Mouse (Mus musculus) right cerebral cortex, adult 2 months (tissue): ENCODE measurements around the gene Bnip1.

Experiments
- DNase-seq, 2 experiments: peaks; one replicate each; pipeline ENCODE4 v3.0.0; 2021 to 2022; ENCODE audit warnings: low spot score in 2 of 2

Bnip1 gene

GRCm38 (mm10) chr17:26793068-26793765 is 12.4 kb downstream of the Bnip1 start:
- no peak for DNase-seq

GRCm38 (mm10) chr17:26794744-26795143 is 13.9 kb downstream of the Bnip1 start:
- DNase-seq = peak; percentile 56 to 64

- DNase-seq = no peak
Measured at GRCm38 (mm10) chr17:26795386-26795785, 14.5 kb downstream of the Bnip1 start.

- DNase-seq = no peak
Measured at GRCm38 (mm10) chr17:26797379-26798128, 16.7 kb downstream of the Bnip1 start.

- DNase-seq = no peak
Measured at GRCm38 (mm10) chr17:26802886-26803285, 22.0 kb downstream of the Bnip1 start.

GRCm38 (mm10) chr17:26812607-26813006 is 31.7 kb downstream of the Bnip1 start:
- no peak for DNase-seq

- DNase-seq = no peak
Measured at GRCm38 (mm10) chr17:26813497-26813896, 32.6 kb downstream of the Bnip1 start.

- DNase-seq = no peak
Measured at GRCm38 (mm10) chr17:26816810-26817209, 35.9 kb downstream of the Bnip1 start.

- no peak for DNase-seq
Measured at GRCm38 (mm10) chr17:26817776-26818175, 36.9 kb downstream of the Bnip1 start.

- no peak for DNase-seq
Measured at GRCm38 (mm10) chr17:26826131-26826530, 45.3 kb downstream of the Bnip1 start.

GRCm38 (mm10) chr17:26833806-26834205 is 52.9 kb downstream of the Bnip1 start:
- DNase-seq = no peak

GRCm38 (mm10) chr17:26834302-26834965 is 53.6 kb downstream of the Bnip1 start:
- no peak for DNase-seq

GRCm38 (mm10) chr17:26834966-26835755 is 54.3 kb downstream of the Bnip1 start:
- no peak for DNase-seq

- DNase-seq = no peak
Measured at GRCm38 (mm10) chr17:26835956-26836355, 55.1 kb downstream of the Bnip1 start.

GRCm38 (mm10) chr17:26836377-26836776 is 55.5 kb downstream of the Bnip1 start:
- no peak for DNase-seq

- DNase-seq = no peak
Measured at GRCm38 (mm10) chr17:26836786-26837545, 56.1 kb downstream of the Bnip1 start.

GRCm38 (mm10) chr17:26837546-26837985 is 56.7 kb downstream of the Bnip1 start:
- no peak for DNase-seq

- DNase-seq = no peak
Measured at GRCm38 (mm10) chr17:26838191-26838910, 57.5 kb downstream of the Bnip1 start.

GRCm38 (mm10) chr17:26838911-26839717 is 58.2 kb downstream of the Bnip1 start:
- no peak for DNase-seq
